Mouse (Mus musculus): ENCODE measurements around the gene Kctd21.

Kctd21 gene

DNA sequence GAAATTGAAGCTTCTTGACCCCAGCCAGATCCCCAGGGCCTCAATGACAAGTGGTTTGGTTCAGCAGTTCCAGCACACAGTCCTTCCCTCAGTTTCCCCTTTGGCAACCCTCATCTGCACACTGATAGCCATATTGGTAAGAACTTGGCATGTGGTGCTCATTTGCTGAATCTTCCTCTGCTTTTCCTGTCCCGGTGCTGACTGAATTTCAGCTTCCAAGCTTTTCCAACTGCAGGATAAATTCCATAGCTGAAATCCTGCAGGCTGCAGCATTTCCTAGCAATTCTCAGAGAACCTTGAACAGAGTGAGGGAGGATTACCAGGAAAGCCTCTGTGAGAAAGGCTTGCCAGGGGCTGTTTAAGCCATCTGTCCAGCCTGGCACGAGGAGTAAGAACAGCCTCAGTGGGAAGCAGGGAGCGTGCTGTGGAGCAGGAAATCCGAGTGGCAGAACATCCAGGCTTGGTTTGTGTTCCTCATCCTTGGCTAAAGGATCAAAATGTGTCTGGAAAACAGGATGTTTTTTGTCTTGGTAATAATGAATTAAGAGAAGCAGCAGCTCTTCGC lies 54.8 kb downstream of the Kctd21 start:
- no peak for DNase-seq (ENCODE audit: extremely low spot score)

- DNase-seq (ENCODE audit: extremely low spot score), result no peak
Observed at GRCm38 (mm10) chr7:97387561-97388147, 55.5 kb downstream of the Kctd21 start.

DNA sequence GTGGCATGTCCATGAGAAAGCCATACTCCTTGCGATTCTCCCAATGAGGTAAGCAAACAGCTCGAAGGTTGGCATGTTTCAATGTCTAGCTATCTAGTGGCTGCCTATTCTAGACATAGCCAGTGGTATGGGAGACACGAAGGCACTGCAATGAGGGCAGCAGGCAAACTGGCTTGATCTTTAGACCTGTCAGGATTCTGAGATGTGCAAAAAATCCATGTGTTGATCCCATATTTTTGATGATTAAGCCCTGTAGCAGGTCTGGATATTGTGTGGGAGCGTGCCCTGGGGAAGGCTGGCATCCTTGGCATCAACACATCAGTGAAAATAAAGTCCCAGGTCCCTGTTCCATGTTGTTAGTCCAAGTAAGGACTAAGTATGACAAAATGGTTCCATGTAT lies 56.4 kb downstream of the Kctd21 start:
- DNase-seq (ENCODE audit: extremely low spot score), result no peak

- no peak for DNase-seq (ENCODE audit: extremely low spot score)
Observed at GRCm38 (mm10) chr7:97391293-97392078, 59.4 kb downstream of the Kctd21 start.

DNA sequence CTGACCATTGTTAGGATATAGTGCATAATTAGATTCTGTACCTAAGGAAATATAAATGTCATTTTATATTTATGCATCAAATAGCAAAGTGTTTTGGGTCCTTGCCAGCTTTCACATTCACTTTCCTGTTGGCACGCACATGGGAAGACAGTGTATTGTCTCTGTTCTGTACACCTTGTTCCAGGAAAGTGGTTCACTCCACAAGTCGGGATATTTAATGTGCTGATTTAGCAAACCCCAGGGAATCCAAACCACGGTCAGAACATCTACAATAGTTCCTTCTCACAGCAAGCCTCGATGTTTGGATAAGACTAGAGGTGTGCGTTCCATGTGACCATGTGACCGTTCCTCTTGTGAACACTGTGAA lies 59.9 kb downstream of the Kctd21 start:
- no peak for DNase-seq (ENCODE audit: extremely low spot score)

DNA sequence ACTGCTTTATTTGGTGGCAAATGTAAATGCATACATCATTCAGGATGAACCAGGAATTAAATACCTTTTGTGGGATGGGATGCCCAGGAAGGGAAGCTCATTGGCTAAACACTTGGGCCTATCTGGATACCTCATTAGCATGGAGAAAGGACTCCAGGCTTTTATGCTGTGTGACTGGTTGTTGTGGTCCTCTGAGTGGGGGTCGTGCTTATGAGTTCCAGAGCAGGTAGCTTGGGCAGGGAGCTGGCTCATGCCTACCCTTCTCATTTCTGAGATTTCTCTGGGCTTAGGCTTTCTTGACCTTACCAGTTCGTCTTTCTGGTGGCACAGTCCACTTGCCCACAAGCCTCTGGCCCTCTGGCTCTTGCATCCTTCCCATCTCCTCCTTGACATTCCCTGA lies 62.2 kb downstream of the Kctd21 start:
- no peak for DNase-seq (ENCODE audit: extremely low spot score)

- DNase-seq (ENCODE audit: extremely low spot score), result no peak
Observed at GRCm38 (mm10) chr7:97398943-97399342, 66.8 kb downstream of the Kctd21 start.

Measured in embryo, embryonic 9.5 days (tissue).